Mouse (Mus musculus): Measurements from ENCODE around the gene Atg5. TPM values are rescaled to one million over a fixed set of nuclear protein-coding genes. Genes with fewer than 3 reads are reported as not detected.

Gene Atg5
- polyA plus RNA-seq, 1 experiment from 2014 or later, result 51.4 TPM

DNA sequence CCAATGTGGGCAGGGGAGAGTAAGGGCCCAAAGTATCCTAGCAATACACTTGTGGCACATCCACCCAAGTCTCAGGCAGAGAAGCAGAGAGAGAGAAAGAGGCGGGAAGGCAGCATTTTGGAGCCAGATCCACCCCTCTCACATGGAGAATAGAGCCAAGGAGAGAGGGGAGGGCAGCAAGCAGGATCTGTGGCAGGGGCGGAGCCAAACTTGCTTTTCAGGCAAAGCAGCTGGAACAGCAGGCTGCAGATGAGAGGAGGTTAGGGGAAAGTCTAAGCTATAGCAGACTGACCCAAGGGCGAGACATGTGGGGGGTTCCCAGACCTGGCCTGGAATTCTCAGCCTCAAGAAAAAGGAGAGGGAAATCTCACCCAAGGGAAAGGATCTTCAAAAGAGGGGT, 2.3 kb upstream of the Atg5 start:
- Histone ChIP-seq H3K4me3 (replicated peaks; ENCODE audit: low read depth, low read length) (no peak overlapping the region), H3K9ac (ENCODE audit: low read depth, low read length) (no peak overlapping the region), H3K27me3 (ENCODE audit: insufficient read depth, low read length) (no peaks in the 10 kb centered on the region), H3K9me3 (replicated peaks; ENCODE audit: low read length) (no peaks in the 10 kb centered on the region), H3K4me2 (ENCODE audit: low read length) (no peak overlapping the region), H3K4me1 (replicated peaks; ENCODE audit: insufficient read depth, low read length) (0 out of 2 replicates have a peak, but pooled peaks cover 14% of the 10 kb centered on the region), H3K36me3 (ENCODE audit: insufficient read depth, low read length) (no peaks in the 10 kb centered on the region), H3K27ac (no peak overlapping the region)
- TF ChIP-seq CTCF (IDR thresholded peaks at IDR 0.05; ENCODE audit: low read depth), result no peak
- WGBS, result 67% methylated on average over 3 of the region's 3 CpGs
- ATAC-seq (replicated peaks; ENCODE audit: low FRiP score, low read depth) (no peak), DNase-seq (ENCODE audit: low spot score) (no peak)

DNA sequence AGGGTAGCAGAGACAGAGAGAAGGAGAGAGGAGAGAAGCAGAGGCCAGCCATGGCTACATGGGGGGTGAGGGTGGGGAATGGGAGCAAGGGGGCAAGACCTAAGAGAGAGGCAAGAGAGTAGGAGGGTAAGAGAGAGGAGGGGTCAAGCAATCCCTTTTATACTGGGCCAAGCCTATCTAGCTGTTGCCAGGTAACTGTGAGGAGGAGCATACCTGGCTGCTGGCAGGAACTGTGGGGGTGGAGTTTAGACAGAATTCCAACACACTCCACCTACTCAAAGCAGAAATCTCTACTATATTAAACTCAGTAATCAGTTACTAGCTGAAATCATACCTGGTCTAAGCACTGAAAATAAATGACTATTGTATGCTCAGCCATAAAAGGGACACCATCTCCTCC, 1.6 kb upstream of the Atg5 start:
- H3K4me1 ChIP-seq (replicated peaks; ENCODE audit: insufficient read depth, low read length), result 0 out of 2 replicates have a peak, but pooled peaks cover 14% of the 10 kb centered on the region
- no peak overlapping the region for H3K9ac ChIP-seq (ENCODE audit: low read depth, low read length)
- no peaks in the 10 kb centered on the region for H3K36me3 ChIP-seq (ENCODE audit: insufficient read depth, low read length)
- no peak overlapping the region for H3K4me3 ChIP-seq (replicated peaks; ENCODE audit: low read depth, low read length)
- no peak for ATAC-seq (replicated peaks; ENCODE audit: low FRiP score, low read depth)
- TF ChIP-seq CTCF (IDR thresholded peaks at IDR 0.05; ENCODE audit: low read depth), result no peak
- peak overlapping the region; percentile 78 for H3K4me2 ChIP-seq (ENCODE audit: low read length)
- H3K27ac ChIP-seq, result no peak overlapping the region
- DNase-seq (ENCODE audit: low spot score), result peak; percentile 3
- H3K27me3 ChIP-seq (ENCODE audit: insufficient read depth, low read length), result no peaks in the 10 kb centered on the region
- H3K9me3 ChIP-seq (replicated peaks; ENCODE audit: low read length), result no peaks in the 10 kb centered on the region

DNA sequence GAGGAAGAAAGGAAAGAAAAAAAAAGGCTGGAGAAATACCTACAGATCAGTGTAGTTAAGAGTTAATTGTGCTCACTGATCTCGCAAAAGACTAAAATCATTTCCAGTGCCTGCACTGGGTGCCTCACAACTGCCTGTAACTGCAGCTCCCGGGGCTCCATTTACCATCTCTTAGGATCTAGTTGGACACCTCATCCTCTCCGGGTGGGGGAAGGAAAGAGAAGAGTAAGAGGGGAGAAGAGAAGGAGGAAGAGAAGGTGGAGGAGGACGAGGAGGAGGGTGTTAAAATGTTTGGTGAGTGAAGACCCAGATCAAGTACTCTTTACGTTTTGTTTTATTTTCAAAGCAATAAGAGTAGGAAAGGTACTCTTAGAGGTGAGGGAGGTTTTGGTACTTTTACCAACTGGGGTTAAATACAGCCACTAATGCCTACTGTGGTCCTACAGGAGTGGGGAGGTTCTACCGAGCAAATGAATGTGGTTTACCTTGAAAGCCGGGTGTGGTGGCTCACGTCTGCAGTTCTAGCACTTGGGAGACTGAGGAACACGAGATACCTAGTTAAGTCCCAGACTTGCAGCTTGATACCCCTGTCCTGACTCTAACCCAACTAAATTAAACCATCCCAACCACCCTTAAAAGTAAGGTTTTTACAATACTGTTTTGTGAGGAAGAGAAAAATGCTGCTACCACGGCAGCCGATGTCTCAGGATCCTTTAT, 574 bp upstream of the Atg5 start:
- WGBS, result 3% methylated on average over 11 of the region's 11 CpGs
- H3K27ac ChIP-seq, result no peak overlapping the region; the same call in 1 of the 2 replicates

DNA sequence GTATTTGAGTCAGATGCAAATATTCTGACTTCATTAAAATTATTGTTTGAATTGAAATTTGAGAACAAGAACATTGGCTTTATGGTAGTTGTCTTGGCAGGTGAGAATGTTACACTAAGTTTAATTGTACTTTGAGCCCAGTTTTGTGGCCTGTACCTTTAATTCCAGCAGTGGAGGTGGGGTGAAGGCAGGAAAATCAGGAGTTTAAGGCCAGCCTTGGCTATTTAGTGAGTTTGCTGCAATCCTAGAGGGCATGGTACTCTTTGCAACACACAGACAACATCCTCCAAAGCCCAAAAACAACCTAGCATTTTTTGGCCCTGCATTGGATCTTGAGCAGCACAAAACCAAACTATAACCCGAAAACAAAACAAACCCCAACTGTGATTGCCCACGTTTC, 1.1 kb downstream of the Atg5 start:
- ATAC-seq (replicated peaks; ENCODE audit: low FRiP score, low read depth), result no peak
- Histone ChIP-seq H3K4me2 (ENCODE audit: low read length) (peak overlapping the region; percentile 63), H3K36me3 (ENCODE audit: insufficient read depth, low read length) (no peaks in the 10 kb centered on the region), H3K4me1 (replicated peaks; ENCODE audit: insufficient read depth, low read length) (0 out of 2 replicates have a peak, but pooled peaks cover 14% of the 10 kb centered on the region), H3K9me3 (replicated peaks; ENCODE audit: low read length) (no peaks in the 10 kb centered on the region), H3K4me3 (replicated peaks; ENCODE audit: low read depth, low read length) (peak overlapping the region; percentile 85), H3K9ac (ENCODE audit: low read depth, low read length) (peak overlapping the region; percentile 10; the same call in 1 of the 2 replicates), H3K27ac (no peak overlapping the region), H3K27me3 (ENCODE audit: insufficient read depth, low read length) (no peaks in the 10 kb centered on the region)
- no peak for TF ChIP-seq CTCF (IDR thresholded peaks at IDR 0.05; ENCODE audit: low read depth)
- 57% methylated on average over 2 of the region's 2 CpGs for WGBS
- no peak for DNase-seq (ENCODE audit: low spot score)

More for the DNA sequence above, 574 bp upstream of the Atg5 start:
- DNase-seq (ENCODE audit: low spot score) (peak; percentile 29), ATAC-seq (replicated peaks; ENCODE audit: low FRiP score, low read depth) (peak; percentile 12; the same call in 1 of the 2 replicates)
- H3K4me3 ChIP-seq (replicated peaks; ENCODE audit: low read depth, low read length), result peak overlapping the region; percentile 85
- no peak for TF ChIP-seq CTCF (IDR thresholded peaks at IDR 0.05; ENCODE audit: low read depth)
- H3K4me1 ChIP-seq (replicated peaks; ENCODE audit: insufficient read depth, low read length), result 0 out of 2 replicates have a peak, but pooled peaks cover 14% of the 10 kb centered on the region
- H3K4me2 ChIP-seq (ENCODE audit: low read length), result peak overlapping the region; percentile 78
- H3K36me3 ChIP-seq (ENCODE audit: insufficient read depth, low read length), result no peaks in the 10 kb centered on the region
- H3K9me3 ChIP-seq (replicated peaks; ENCODE audit: low read length), result no peaks in the 10 kb centered on the region
- H3K9ac ChIP-seq (ENCODE audit: low read depth, low read length), result peak overlapping the region; percentile 66
- H3K27me3 ChIP-seq (ENCODE audit: insufficient read depth, low read length), result no peaks in the 10 kb centered on the region

DNA sequence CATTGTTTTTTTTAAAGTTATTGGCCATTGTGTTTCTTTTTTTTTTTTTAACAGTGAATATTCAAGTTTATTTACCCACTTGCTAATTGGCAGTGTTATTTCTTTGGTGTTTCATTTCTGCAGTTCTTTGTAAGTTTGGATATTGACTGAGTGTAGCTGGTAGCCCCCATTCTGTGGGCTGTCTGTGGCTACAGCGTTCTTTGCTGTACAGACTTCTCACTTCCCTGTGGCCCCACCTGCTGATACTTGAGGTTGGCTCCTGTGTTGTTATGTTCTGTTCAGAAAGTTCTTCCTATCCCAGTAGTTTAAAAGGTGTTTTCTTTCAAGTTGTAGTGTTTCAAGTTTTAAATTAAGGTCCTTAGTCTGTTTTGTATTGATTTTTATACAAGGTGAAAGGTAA, 14.2 kb downstream of the Atg5 start:
- H3K27me3 ChIP-seq (ENCODE audit: insufficient read depth, low read length), result no peaks in the 10 kb centered on the region
- WGBS, result 82% methylated on average over 1 of the region's 1 CpGs
- no peak overlapping the region for H3K4me3 ChIP-seq (replicated peaks; ENCODE audit: low read depth, low read length)

DNA sequence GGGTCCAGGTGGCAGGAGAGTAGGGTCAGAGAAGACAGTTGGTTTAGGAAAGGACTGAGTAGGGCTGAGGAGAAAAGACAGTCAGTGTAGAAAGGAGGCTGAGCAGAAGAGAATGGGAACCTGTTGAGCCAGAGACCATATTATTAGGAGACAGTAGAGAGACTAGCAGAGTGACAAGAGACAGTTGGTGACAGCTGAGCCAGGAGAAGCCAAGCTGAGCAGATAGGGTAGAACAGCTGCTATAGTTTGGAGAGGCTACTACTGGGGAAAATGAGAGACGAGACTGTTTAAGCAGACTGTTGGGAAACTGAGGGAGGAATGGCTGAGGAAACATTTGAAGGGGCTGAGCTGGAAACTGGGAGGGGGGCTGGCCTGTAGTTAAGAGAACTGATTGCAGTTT, 16.9 kb downstream of the Atg5 start:
- no peaks in the 10 kb centered on the region for H3K9me3 ChIP-seq (replicated peaks; ENCODE audit: low read length)
- no peak overlapping the region for H3K9ac ChIP-seq (ENCODE audit: low read depth, low read length)
- no peak for ATAC-seq (replicated peaks; ENCODE audit: low FRiP score, low read depth)
- 69% methylated on average over 1 of the region's 1 CpGs for WGBS
- DNase-seq (ENCODE audit: low spot score), result no peak
- H3K27ac ChIP-seq, result no peak overlapping the region
- H3K27me3 ChIP-seq (ENCODE audit: insufficient read depth, low read length), result no peaks in the 10 kb centered on the region
- no peak overlapping the region for H3K4me2 ChIP-seq (ENCODE audit: low read length)
- no peaks in the 10 kb centered on the region for H3K4me1 ChIP-seq (replicated peaks; ENCODE audit: insufficient read depth, low read length)
- no peak overlapping the region for H3K4me3 ChIP-seq (replicated peaks; ENCODE audit: low read depth, low read length)
- H3K36me3 ChIP-seq (ENCODE audit: insufficient read depth, low read length), result 0 out of 2 replicates have a peak, but pooled peaks cover 13% of the 10 kb centered on the region
- no peak for TF ChIP-seq CTCF (IDR thresholded peaks at IDR 0.05; ENCODE audit: low read depth)

More for the DNA sequence above, 14.2 kb downstream of the Atg5 start:
- Histone ChIP-seq H3K4me1 (replicated peaks; ENCODE audit: insufficient read depth, low read length) (no peaks in the 10 kb centered on the region), H3K4me2 (ENCODE audit: low read length) (no peak overlapping the region), H3K9ac (ENCODE audit: low read depth, low read length) (no peak overlapping the region), H3K27ac (no peak overlapping the region), H3K9me3 (replicated peaks; ENCODE audit: low read length) (no peaks in the 10 kb centered on the region), H3K36me3 (ENCODE audit: insufficient read depth, low read length) (no peaks in the 10 kb centered on the region)
- ATAC-seq (replicated peaks; ENCODE audit: low FRiP score, low read depth) (no peak), DNase-seq (ENCODE audit: low spot score) (no peak)
- TF ChIP-seq CTCF (IDR thresholded peaks at IDR 0.05; ENCODE audit: low read depth), result no peak

Data from kidney, postnatal 0 days (tissue).